Mouse (Mus musculus) heart, postnatal 0 days (tissue): ENCODE data around the gene Hivep3.

Experiments used
- CTCF ChIP-seq: IDR thresholded peaks from 2 replicates; pipeline ENCODE4 v1.5.1; 2016; ENCODE audit warnings: antibody characterized with exemption, control low read depth, low read depth
- EP300 ChIP-seq: IDR thresholded peaks from 2 replicates; pipeline ENCODE4 v1.6.1; 2016; ENCODE audit warnings: antibody characterized with exemption, low read depth

- TF ChIP-seq EP300 (no peak), CTCF (no peak)
Observed at GRCm38 (mm10) chr4:119968071-119968470, 234.5 kb downstream of the Hivep3 start.
